Mouse (Mus musculus): ENCODE measurements around the gene Hes7.

DNA sequence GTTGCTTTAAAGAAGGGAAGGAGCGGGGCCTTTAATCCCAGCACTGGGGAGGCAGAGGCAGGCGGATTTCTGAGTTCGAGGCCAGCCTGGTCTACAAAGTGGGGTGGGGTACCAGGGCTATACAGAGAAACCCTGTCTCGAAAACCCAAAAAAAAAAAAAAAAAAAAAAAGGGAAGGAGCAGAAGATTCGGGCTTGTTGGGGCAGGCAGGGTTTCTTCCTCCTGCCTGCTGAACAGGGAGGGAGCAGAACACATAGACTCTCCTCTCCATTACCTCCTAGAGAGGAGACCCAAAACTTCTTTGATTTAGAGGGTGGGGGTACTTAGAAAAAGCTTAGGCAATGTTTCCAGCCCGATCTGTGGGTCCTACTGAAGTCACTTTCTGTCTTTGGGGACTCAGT is 15.2 kb downstream of the Hes7 start:
- TF ChIP-seq GATA1 (IDR thresholded peaks at IDR 0.05; ENCODE audit: borderline replicate concordance, low read length) (no peak), FLI1 (IDR thresholded peaks at IDR 0.05; ENCODE audit: low read length) (no peak)

All from megakaryocyte, embryonic 14.5 days (primary cell).